16 mouse cellular contexts compared by ENCODE assay signal in genomic region chr14:60489111-60489510, GRCm38 (mm10).
"Had no signal": no experiment of that assay in that cellular context is flagged by ENCODE, and none has a peak within 500 bp of the region (broad histone marks: within the 10 kb centered on the region; RNA-seq: fewer than 3 reads in every experiment).

No protein-coding gene starts in this region.

- H3K27me3 ChIP-seq: midbrain, embryonic 15.5 days had no signal

- H3K4me2 ChIP-seq: limb, embryonic 15.5 days; liver, embryonic 12.5 days; lung, embryonic 14.5 days; midbrain, embryonic 15.5 days; neural tube, embryonic 13.5 days had no signal

- H3K9ac ChIP-seq: limb, embryonic 15.5 days; liver, embryonic 12.5 days; lung, embryonic 14.5 days; midbrain, embryonic 15.5 days; neural tube, embryonic 13.5 days had no signal

- H3K27ac ChIP-seq: limb, embryonic 15.5 days; liver, embryonic 12.5 days; midbrain, embryonic 10.5 days; midbrain, embryonic 15.5 days; neural tube, embryonic 13.5 days had no signal

- H3K36me3 ChIP-seq: limb, embryonic 15.5 days; liver, embryonic 12.5 days; midbrain, embryonic 15.5 days; neural tube, embryonic 13.5 days had no signal

- DNase-seq: layer of hippocampus, adult 9-11 months; layer of hippocampus, postnatal 36 days; lung, embryonic 14.5 days; lung, postnatal 10 days; lung, postnatal 4 days; retina, postnatal 1 day; right cerebral cortex, postnatal 4 days; spleen, adult 18-20 months; thymus, adult 18-20 months; thymus, postnatal 25 days had no signal

- ATAC-seq: intestine, postnatal 0 days; liver, embryonic 12.5 days; midbrain, embryonic 15.5 days had no signal

- H3K4me3 ChIP-seq: limb, embryonic 15.5 days; liver, embryonic 12.5 days; midbrain, embryonic 10.5 days; midbrain, embryonic 15.5 days; neural tube, embryonic 13.5 days had no signal

- H3K9me3 ChIP-seq: limb, embryonic 15.5 days; liver, embryonic 12.5 days; midbrain, embryonic 10.5 days; midbrain, embryonic 15.5 days; neural tube, embryonic 13.5 days had no signal
